Mouse (Mus musculus): ENCODE data around the gene Chrnb1. TPM values are rescaled to one million over a fixed set of nuclear protein-coding genes. Genes with fewer than 3 reads are reported as not detected.

Gene Chrnb1
- polyA plus RNA-seq, 1 experiment from 2014 or later: 4.2 TPM

DNA sequence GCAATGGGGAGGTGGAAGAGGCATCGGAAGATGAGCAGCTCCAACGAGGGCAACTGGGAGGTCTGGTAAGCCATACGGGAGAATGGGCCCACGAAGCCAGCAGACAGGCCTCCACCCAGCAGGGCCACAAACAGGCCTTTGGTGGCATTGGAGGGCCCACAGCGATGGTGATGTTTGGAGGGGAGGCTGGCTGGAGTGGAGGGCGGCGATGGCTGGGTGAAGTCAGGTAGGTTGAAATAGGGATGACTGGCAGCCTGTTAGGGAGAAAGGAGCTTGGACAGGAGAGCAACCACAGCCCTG is 34.9 kb downstream of the Chrnb1 start:
- H3K27me3 ChIP-seq (ENCODE audit: control insufficient read depth, insufficient read depth, low read length): no peaks in the 10 kb centered on the region
- H3K9ac ChIP-seq (ENCODE audit: low read length): no peak overlapping the region
- H3K36me3 ChIP-seq (ENCODE audit: control insufficient read depth, insufficient read depth, low read length): no peaks in the 10 kb centered on the region
- WGBS: 92% methylated on average over 7 of the region's 7 CpGs
- H3K9me3 ChIP-seq (ENCODE audit: control insufficient read depth, low read length): no peaks in the 10 kb centered on the region
- no peak overlapping the region for H3K4me2 ChIP-seq (ENCODE audit: low read depth)
- DNase-seq (ENCODE audit: low spot score): no peak
- no peak overlapping the region for H3K4me3 ChIP-seq (ENCODE audit: low read depth, low read length)
- no peak for ATAC-seq (ENCODE audit: insufficient read depth, low FRiP score, low TSS enrichment)
- peak overlapping the region; percentile 92; the same call in 1 of the 2 replicates for H3K27ac ChIP-seq (ENCODE audit: low read depth, low read length)
- H3K4me1 ChIP-seq (ENCODE audit: control insufficient read depth, insufficient read depth, low read length): peaks cover 27% of the 10 kb centered on the region

DNA sequence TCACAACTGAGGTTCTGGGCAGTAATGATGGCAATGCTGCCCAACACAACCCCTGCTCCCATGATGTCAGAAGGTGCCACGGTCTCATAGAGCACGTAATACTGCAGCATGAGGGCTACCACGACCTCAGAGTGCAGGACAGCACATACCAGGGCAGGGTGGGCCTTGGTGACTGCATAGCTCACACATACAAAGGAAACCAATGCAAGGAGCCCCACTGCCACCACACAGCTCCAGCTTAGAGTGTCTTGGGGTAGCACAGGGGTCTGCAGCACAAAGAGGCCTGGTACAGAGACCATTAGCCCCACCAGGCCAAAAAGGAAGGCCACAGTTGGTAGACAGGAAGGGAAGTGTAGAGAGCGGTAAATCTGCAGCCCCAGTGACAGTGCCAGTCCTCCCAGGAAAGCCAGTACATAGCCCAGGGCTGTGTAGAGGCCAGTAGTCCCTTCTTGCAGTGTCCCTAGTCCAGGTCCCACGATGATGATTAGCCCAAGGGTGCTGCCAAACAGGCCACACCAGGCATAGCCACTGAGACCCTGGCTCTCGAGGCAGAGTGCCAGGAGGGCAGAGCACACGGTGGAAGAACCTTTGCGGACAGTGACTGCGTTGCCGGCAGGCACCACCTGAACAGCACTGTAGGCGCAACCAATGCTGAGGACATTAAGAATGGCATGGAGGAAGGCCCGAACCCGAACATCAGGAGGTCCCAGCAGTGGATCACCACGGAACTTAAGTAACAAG is 35.4 kb downstream of the Chrnb1 start:
- H3K9ac ChIP-seq (ENCODE audit: low read length): peak overlapping the region; percentile 63
- WGBS: 80% methylated on average over 14 of the region's 14 CpGs
- H3K4me3 ChIP-seq (ENCODE audit: low read depth, low read length): peak overlapping the region; percentile 59; the same call in 1 of the 2 replicates
- H3K4me1 ChIP-seq (ENCODE audit: control insufficient read depth, insufficient read depth, low read length): peaks cover 28% of the 10 kb centered on the region
- no peak for ATAC-seq (ENCODE audit: insufficient read depth, low FRiP score, low TSS enrichment)
- no peaks in the 10 kb centered on the region for H3K9me3 ChIP-seq (ENCODE audit: control insufficient read depth, low read length)
- peak overlapping the region; percentile 93 for H3K4me2 ChIP-seq (ENCODE audit: low read depth)
- DNase-seq (ENCODE audit: low spot score): no peak
- no peaks in the 10 kb centered on the region for H3K36me3 ChIP-seq (ENCODE audit: control insufficient read depth, insufficient read depth, low read length)
- no peaks in the 10 kb centered on the region for H3K27me3 ChIP-seq (ENCODE audit: control insufficient read depth, insufficient read depth, low read length)
- H3K27ac ChIP-seq (ENCODE audit: low read depth, low read length): peak overlapping the region; percentile 92

DNA sequence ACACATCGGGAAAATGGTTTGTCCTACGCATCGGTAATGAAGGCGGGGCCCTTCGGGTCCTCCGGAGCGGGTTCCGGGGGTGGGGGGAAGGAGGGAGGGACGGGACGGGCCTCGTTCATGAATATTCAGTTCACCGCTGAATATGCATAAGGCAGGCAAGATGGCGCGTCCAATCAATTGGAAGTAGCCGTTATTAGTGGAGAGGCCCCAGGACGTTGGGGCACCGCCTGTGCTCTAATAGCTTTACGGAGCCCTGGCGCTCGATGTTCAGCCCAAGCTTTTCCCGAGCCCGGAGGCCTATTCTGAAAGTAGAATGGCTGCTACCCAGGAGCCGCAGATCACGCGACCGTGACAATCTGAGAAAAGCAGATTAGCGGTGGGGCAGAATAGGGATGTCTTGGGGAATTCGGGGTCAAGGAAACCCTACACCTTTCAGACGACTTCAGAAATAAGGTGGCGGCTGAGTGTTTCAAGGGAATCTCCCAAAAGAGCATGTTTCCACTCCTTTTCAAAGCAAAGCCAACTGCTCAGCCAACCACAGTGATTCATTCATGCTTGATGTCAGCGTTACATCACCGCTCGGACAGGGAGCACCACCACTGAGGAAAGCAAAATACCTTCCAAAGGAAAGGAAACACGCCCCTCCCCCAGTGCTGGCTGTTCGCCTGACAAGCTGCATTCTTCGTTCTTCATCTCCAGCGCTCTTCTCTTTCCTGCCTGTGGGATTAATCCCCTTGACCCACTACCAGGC is 36.6 kb downstream of the Chrnb1 start:
- under 1% methylated on average over 37 of the region's 37 CpGs for WGBS
- H3K9me3 ChIP-seq (ENCODE audit: control insufficient read depth, low read length): no peaks in the 10 kb centered on the region
- H3K4me1 ChIP-seq (ENCODE audit: control insufficient read depth, insufficient read depth, low read length): peaks cover 30% of the 10 kb centered on the region
- H3K36me3 ChIP-seq (ENCODE audit: control insufficient read depth, insufficient read depth, low read length): no peaks in the 10 kb centered on the region
- H3K4me2 ChIP-seq (ENCODE audit: low read depth): peak overlapping the region; percentile 93
- H3K9ac ChIP-seq (ENCODE audit: low read length): peak overlapping the region; percentile 63
- peak; percentile 89 for ATAC-seq (ENCODE audit: insufficient read depth, low FRiP score, low TSS enrichment)
- H3K27ac ChIP-seq (ENCODE audit: low read depth, low read length): peak overlapping the region; percentile 92
- H3K27me3 ChIP-seq (ENCODE audit: control insufficient read depth, insufficient read depth, low read length): no peaks in the 10 kb centered on the region
- peak overlapping the region; percentile 59 for H3K4me3 ChIP-seq (ENCODE audit: low read depth, low read length)
- DNase-seq (ENCODE audit: low spot score): peak; percentile 92

DNA sequence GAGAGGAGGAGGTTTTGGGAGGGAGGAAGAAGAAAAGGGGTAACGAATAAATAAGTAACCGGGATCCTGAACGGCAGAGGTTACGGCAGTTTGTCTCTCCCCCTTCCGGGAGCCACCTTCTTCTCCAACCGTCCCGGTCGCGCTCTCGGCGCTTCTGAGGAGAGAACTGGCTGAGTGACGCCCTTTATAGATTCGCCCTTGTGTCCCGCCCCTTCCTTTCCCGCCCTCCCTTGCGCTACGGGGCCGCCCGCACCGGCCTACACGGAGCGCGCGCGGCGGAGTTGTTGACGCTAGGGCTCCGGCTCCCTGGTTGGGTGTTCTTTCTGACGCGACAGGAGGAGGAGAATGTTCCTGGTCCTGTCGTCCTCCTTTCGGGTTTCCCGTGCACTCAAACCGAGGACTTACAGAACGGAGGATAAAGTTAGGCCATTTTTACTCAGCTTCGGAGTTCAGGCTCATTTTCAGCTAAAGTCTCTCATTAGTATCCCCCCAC is 37.2 kb downstream of the Chrnb1 start, which contains the start of gene Polr2a:
Gene Polr2a, minus strand, starts transcription at position 160 of the 493 bp plus-strand sequence.
- 0% methylated on average over 36 of the region's 36 CpGs for WGBS
- ATAC-seq (ENCODE audit: insufficient read depth, low FRiP score, low TSS enrichment) (peak; percentile 95), DNase-seq (ENCODE audit: low spot score) (peak; percentile 99)
- Histone ChIP-seq H3K9me3 (ENCODE audit: control insufficient read depth, low read length) (no peaks in the 10 kb centered on the region), H3K36me3 (ENCODE audit: control insufficient read depth, insufficient read depth, low read length) (no peaks in the 10 kb centered on the region), H3K9ac (ENCODE audit: low read length) (peak within 1 kb of the TSS; percentile 63), H3K4me1 (ENCODE audit: control insufficient read depth, insufficient read depth, low read length) (peaks cover 30% of the 10 kb centered on the region), H3K27ac (ENCODE audit: low read depth, low read length) (peak within 1 kb of the TSS; percentile 92), H3K4me2 (ENCODE audit: low read depth) (peak within 1 kb of the TSS; percentile 93), H3K27me3 (ENCODE audit: control insufficient read depth, insufficient read depth, low read length) (no peaks in the 10 kb centered on the region), H3K4me3 (ENCODE audit: low read depth, low read length) (peak within 1 kb of the TSS; percentile 59)

DNA sequence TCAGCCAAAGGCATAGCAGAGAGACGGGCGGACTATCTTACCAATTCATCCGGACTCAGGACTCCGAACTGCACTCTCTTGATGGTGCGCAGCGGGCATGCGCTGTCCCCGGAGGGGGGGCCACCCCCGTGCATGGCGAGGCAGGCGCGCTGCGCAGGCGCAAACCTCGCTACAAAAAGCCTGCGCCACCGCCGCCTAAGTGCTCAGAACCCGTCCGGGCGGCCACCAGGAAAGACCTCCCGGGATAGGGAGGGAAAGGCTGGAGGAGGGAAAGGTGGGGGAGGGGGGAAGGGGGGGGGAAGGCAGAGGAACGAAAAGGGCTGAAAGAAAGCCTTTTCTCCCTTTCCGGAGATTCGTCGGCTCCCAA is 37.7 kb downstream of the Chrnb1 start:
- peak overlapping the region; percentile 63 for H3K9ac ChIP-seq (ENCODE audit: low read length)
- peak; percentile 79 for ATAC-seq (ENCODE audit: insufficient read depth, low FRiP score, low TSS enrichment)
- H3K9me3 ChIP-seq (ENCODE audit: control insufficient read depth, low read length): no peaks in the 10 kb centered on the region
- H3K27me3 ChIP-seq (ENCODE audit: control insufficient read depth, insufficient read depth, low read length): no peaks in the 10 kb centered on the region
- 0% methylated on average over 22 of the region's 26 CpGs for WGBS
- peak; percentile 95 for DNase-seq (ENCODE audit: low spot score)
- no peaks in the 10 kb centered on the region for H3K36me3 ChIP-seq (ENCODE audit: control insufficient read depth, insufficient read depth, low read length)
- H3K4me1 ChIP-seq (ENCODE audit: control insufficient read depth, insufficient read depth, low read length): peaks cover 30% of the 10 kb centered on the region
- H3K4me2 ChIP-seq (ENCODE audit: low read depth): peak overlapping the region; percentile 93
- peak overlapping the region; percentile 59 for H3K4me3 ChIP-seq (ENCODE audit: low read depth, low read length)
- H3K27ac ChIP-seq (ENCODE audit: low read depth, low read length): peak overlapping the region; percentile 92

DNA sequence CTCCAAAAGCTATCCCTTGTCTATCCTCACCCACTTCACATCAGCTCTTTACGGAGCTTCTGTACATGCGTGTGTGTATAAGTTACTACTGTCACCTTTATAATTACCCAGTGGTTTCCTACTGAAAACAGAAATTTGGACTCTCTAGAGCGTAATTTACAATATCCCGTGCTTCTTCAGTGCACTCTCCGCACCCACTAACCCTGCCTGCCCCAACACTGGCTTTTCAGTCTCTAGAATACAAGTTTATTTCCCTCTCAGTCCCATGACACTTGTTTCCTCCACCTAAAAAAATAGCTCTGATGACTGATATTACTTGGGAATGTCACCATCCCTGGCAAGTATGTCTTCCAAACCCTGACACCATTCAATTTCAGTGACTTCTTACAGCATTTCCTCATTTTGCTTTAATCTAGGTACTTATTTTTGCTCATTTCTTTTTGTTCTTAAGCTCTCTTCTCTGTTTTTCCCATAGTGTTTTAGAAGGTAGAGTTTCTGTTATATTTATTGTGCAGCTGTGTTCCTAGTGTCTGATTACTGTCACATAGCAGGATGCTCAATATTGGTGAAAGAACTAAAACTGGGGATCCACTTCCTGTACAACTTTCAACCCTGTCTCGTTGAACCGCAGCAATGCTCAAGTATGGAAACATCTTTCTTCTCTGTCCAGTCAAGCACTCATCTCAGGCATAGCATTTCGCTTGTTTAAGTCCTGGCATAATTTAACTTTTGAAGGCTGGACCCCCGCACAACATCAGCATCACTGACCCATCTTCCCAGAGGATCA is 38.2 kb downstream of the Chrnb1 start:
- ATAC-seq (ENCODE audit: insufficient read depth, low FRiP score, low TSS enrichment) (no peak), DNase-seq (ENCODE audit: low spot score) (no peak)
- Histone ChIP-seq H3K27ac (ENCODE audit: low read depth, low read length) (peak overlapping the region; percentile 92; the same call in 1 of the 2 replicates), H3K36me3 (ENCODE audit: control insufficient read depth, insufficient read depth, low read length) (no peaks in the 10 kb centered on the region), H3K9ac (ENCODE audit: low read length) (peak overlapping the region; percentile 63), H3K4me3 (ENCODE audit: low read depth, low read length) (peak overlapping the region; percentile 59), H3K4me1 (ENCODE audit: control insufficient read depth, insufficient read depth, low read length) (peaks cover 30% of the 10 kb centered on the region), H3K9me3 (ENCODE audit: control insufficient read depth, low read length) (no peaks in the 10 kb centered on the region), H3K27me3 (ENCODE audit: control insufficient read depth, insufficient read depth, low read length) (no peaks in the 10 kb centered on the region), H3K4me2 (ENCODE audit: low read depth) (peak overlapping the region; percentile 93)
- 49% methylated on average over 9 of the region's 9 CpGs for WGBS

DNA sequence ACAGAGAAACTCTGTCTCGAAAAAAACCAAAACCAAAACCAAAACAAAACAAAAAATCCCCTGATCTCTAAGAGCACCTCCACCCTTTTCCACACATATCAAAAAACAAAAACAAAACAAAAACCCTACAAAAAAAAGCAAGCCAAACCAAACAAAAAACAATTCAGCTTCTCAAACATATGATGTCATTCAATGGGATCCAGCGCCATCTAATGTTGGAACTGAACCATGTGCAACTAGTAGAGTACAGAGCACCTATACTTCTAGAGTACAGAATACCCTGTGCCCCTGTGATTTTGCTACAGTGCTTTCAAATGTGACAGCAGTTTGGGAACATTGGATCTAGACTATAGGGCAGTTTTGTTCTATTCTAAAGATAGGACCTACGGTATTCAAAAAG is 41.0 kb downstream of the Chrnb1 start:
- Histone ChIP-seq H3K4me3 (ENCODE audit: low read depth, low read length) (no peak overlapping the region), H3K27ac (ENCODE audit: low read depth, low read length) (no peak overlapping the region), H3K4me2 (ENCODE audit: low read depth) (no peak overlapping the region), H3K9ac (ENCODE audit: low read length) (no peak overlapping the region), H3K36me3 (ENCODE audit: control insufficient read depth, insufficient read depth, low read length) (no peaks in the 10 kb centered on the region), H3K9me3 (ENCODE audit: control insufficient read depth, low read length) (no peaks in the 10 kb centered on the region), H3K27me3 (ENCODE audit: control insufficient read depth, insufficient read depth, low read length) (no peaks in the 10 kb centered on the region), H3K4me1 (ENCODE audit: control insufficient read depth, insufficient read depth, low read length) (peaks cover 21% of the 10 kb centered on the region)
- ATAC-seq (ENCODE audit: insufficient read depth, low FRiP score, low TSS enrichment) (no peak), DNase-seq (ENCODE audit: low spot score) (no peak)
- 65% methylated on average over 3 of the region's 3 CpGs for WGBS

DNA sequence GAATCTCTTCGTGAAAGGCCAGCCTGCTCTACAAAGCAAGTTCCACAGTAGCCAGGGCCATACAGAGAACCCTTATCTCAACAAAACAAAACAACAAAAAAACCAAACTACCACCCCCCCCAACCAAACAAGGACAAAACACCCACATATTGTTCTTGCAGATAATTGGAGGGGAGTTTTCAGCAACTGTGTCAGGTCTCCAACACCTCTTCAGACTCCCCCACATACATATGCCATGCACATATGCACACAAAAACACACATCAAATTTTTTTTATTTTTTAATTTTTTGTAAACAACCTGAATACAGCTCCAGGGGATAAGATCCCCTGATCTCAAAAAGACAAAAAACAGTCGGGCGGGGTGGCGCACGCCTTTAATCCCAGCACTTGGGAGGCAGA is 41.5 kb downstream of the Chrnb1 start:
- Histone ChIP-seq H3K4me1 (ENCODE audit: control insufficient read depth, insufficient read depth, low read length) (peaks cover 18% of the 10 kb centered on the region), H3K36me3 (ENCODE audit: control insufficient read depth, insufficient read depth, low read length) (no peaks in the 10 kb centered on the region), H3K4me3 (ENCODE audit: low read depth, low read length) (no peak overlapping the region), H3K9me3 (ENCODE audit: control insufficient read depth, low read length) (no peaks in the 10 kb centered on the region), H3K9ac (ENCODE audit: low read length) (no peak overlapping the region), H3K27me3 (ENCODE audit: control insufficient read depth, insufficient read depth, low read length) (no peaks in the 10 kb centered on the region), H3K27ac (ENCODE audit: low read depth, low read length) (no peak overlapping the region), H3K4me2 (ENCODE audit: low read depth) (no peak overlapping the region)
- DNase-seq (ENCODE audit: low spot score) (no peak), ATAC-seq (ENCODE audit: insufficient read depth, low FRiP score, low TSS enrichment) (no peak)
- WGBS: 91% methylated on average over 5 of the region's 5 CpGs

All from neural tube, embryonic 11.5 days (tissue).